Mouse (Mus musculus): ENCODE measurements around the gene Tmem101. TPM values are rescaled to one million over a fixed set of nuclear protein-coding genes. Genes with fewer than 3 reads are reported as not detected.
"Not testable (repeated sequence)": the region's sequence is repeated elsewhere in the genome, so short reads cannot be mapped to it uniquely, and the experiment has no call there.

The Tmem101 gene
- polyA plus RNA-seq, 1 experiment from 2014 or later: 37.9 TPM

DNA sequence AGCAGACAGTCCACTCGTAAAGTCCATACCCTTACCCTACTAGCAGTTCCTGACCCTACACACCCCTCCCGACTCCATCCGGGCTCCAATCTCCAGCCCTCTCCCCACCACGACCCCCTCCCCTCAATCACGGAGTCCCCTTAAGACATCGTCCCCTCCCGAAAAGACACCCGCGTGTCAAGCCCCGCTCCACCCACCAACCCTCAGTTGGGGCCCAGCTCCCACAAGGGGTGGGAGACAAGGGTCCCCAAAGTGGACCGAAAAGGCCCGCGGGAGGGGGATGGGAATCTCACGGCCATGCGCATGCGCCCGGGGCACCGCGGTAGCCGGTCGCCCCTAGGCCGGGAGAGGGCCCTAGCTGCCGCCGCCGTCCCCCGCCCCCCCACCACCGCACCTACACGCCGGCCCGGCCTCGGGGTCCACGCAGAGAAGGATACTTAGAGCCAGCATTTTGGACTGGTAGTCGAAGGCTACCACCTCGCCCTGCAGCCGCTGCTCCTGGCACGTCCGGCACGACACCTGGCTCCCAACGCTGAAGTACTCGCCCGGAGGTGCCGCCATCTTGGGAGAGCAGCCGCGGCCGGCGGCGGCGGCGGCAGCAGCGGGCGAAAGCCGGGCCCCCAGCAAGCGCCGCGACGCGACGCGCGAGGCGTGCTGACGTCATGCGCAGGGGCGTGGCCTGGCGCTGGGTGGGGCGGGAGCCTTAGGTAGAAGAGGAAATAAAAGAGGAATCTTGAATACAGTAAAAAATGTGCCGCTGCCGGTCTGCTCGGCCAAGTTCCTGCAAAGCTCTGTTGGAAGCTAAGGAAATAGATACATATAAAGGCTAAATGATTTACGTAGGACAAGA lies 28.7 kb upstream of the Tmem101 start, which contains the start of gene Lsm12:
Gene Lsm12, minus strand, starts transcription at position 651 of the 850 bp plus-strand sequence.
- H3K27ac ChIP-seq: peak within 1 kb of the TSS; percentile 97
- no peaks in the 10 kb centered on the region for H3K27me3 ChIP-seq
- peak within 1 kb of the TSS; percentile 61 for H3K4me2 ChIP-seq (replicated peaks)
- peaks cover 14% of the 10 kb centered on the region for H3K4me1 ChIP-seq
- no peaks in the 10 kb centered on the region for H3K9me3 ChIP-seq (replicated peaks)
- peaks cover 14% of the 10 kb centered on the region for H3K36me3 ChIP-seq
- H3K4me3 ChIP-seq: peak within 1 kb of the TSS; percentile 88
- under 1% methylated on average over 70 of the region's 70 CpGs for WGBS
- ATAC-seq (ENCODE audit: low FRiP score): peak; percentile 87
- peak within 1 kb of the TSS; percentile 94 for H3K9ac ChIP-seq

DNA sequence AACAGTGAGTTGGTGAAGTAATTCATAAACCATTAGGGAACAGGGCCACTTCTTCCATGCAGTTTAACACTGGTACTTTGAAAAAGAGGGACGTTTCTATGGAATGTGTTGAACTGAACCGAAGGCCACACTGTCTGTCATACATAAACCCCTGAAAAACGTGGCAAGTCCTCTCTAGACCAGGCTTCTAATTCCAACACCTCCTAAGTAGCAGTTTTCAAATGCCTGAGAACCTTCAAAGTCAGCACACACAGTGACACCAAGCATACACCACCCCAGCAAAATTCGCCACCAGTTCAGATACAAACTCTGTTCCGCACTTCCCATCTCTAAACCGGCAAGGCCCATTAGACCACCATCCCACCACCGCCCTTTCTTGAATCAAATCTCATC lies 28.0 kb upstream of the Tmem101 start:
- Histone ChIP-seq H3K36me3 (peaks cover 18% of the 10 kb centered on the region), H3K4me2 (replicated peaks) (peak overlapping the region; percentile 61), H3K4me3 (peak overlapping the region; percentile 88), H3K9me3 (replicated peaks) (no peaks in the 10 kb centered on the region), H3K4me1 (peaks cover 12% of the 10 kb centered on the region), H3K27me3 (no peaks in the 10 kb centered on the region), H3K9ac (peak overlapping the region; percentile 94), H3K27ac (peak overlapping the region; percentile 97)
- ATAC-seq (ENCODE audit: low FRiP score): no peak
- 7% methylated on average over 7 of the region's 7 CpGs for WGBS

DNA sequence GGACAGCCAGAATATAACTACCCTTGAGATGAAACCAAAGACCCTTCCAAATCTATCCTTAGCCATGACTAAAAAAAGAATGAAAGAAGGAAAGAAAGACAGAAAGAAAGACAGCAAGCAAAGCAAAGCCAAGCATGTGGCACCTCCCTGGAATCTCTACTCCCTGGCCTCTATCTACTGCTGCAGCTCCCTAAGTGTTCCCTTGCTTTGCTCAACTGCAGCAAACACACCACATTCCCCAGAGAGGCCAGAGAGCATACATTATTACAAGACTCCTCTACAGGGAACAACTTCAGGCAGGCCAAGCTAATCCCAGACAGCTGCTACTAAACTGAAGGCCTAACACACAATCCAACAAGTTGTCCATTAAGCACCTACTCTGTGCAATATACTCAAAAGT lies 23.6 kb upstream of the Tmem101 start:
- ATAC-seq (ENCODE audit: low FRiP score): no peak
- H3K9ac ChIP-seq: no peak overlapping the region
- H3K4me2 ChIP-seq (replicated peaks): no peak overlapping the region
- H3K4me3 ChIP-seq: no peak overlapping the region
- H3K27me3 ChIP-seq: no peaks in the 10 kb centered on the region
- peaks cover 10% of the 10 kb centered on the region for H3K4me1 ChIP-seq
- H3K27ac ChIP-seq: no peak overlapping the region
- H3K9me3 ChIP-seq (replicated peaks): no peaks in the 10 kb centered on the region
- peaks cover 53% of the 10 kb centered on the region for H3K36me3 ChIP-seq

DNA sequence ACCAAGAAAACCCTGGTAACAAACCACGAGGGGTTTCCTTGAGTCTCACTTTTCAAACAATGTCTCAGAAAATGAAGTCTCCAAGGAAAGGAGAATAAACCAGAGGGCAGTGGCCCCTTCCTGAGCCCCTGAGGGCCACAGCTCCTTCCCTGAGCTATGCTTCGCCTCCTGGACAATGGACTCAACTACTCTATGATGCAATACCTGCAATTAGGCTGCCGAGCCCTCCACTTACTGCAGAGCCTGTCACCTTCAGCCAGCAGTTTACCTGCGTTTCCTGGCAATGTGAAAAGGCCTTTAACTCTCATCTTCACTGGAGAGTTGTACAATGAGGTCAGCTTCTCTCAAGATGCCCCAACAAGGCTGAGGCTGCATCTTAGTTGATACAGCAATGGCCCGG lies 12.5 kb upstream of the Tmem101 start:
- ATAC-seq (ENCODE audit: low FRiP score): no peak
- Histone ChIP-seq H3K4me3 (no peak overlapping the region), H3K4me1 (no peaks in the 10 kb centered on the region), H3K9ac (no peak overlapping the region), H3K4me2 (replicated peaks) (no peak overlapping the region), H3K27me3 (no peaks in the 10 kb centered on the region), H3K9me3 (replicated peaks) (no peaks in the 10 kb centered on the region), H3K27ac (no peak overlapping the region), H3K36me3 (peaks cover 58% of the 10 kb centered on the region)
- WGBS: 92% methylated on average over 5 of the region's 5 CpGs

DNA sequence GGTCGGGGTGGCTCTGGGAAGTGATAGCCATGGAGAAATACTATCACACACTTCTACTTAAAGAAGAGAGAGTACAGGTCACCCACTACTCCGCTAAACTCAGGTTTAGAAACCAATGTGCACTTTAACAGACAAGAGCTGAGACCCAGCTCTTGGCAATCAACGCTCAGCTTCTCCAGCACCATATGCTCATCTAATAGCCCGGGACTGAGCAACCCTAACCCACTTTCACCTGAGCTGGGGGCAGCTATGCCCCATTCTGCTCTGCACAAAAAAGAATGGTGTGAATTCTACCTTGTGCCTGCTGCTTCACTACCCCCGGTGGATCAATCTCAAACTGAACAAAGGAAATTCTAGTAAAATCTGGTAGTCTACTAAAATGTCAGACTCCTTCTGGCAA lies 11.3 kb upstream of the Tmem101 start:
- Histone ChIP-seq H3K4me3 (no peak overlapping the region), H3K9ac (no peak overlapping the region), H3K4me1 (no peaks in the 10 kb centered on the region), H3K27ac (no peak overlapping the region), H3K27me3 (no peaks in the 10 kb centered on the region), H3K4me2 (replicated peaks) (no peak overlapping the region), H3K9me3 (replicated peaks) (no peaks in the 10 kb centered on the region), H3K36me3 (peaks cover 67% of the 10 kb centered on the region)
- whole genome bisulfite sequencing: 96% methylated on average over 5 of the region's 5 CpGs
- no peak for ATAC-seq (ENCODE audit: low FRiP score)

DNA sequence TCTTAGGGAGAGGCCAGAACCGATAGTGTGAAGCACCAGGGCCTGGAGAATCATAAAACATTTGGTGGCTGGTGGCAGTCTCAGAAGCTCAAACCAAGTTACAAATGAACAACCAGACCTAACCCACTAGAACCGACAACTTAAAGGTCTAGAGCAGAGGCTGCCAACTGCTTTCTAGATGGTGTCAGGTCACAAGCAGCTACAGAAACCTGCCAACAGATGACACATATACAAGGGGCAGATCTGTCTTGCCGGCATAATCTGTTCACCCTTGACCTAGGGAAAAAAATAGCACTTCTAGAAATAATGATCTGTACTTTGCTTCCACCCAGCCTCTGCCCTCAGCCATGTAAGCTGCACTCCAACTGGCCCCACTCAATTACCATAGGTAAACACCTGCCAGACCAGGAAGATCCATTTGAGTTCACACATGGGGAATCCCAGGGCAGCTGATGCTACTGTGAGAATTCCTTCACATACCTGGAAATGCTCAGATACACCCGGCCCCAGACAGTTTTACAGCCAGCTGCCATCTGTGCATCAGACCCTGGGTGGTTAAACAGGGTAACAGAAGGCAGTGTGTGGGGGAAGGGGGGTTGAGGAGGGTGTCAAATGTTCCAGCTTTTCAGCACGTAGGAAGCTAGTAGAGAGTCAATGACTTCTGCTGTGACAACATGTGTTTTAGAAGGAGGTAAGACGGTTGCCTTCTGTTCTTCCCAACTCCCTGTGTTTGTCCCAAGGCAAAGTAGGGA lies 9.9 kb upstream of the Tmem101 start:
- no peaks in the 10 kb centered on the region for H3K4me1 ChIP-seq
- H3K4me3 ChIP-seq: no peak overlapping the region
- 78% methylated on average over 6 of the region's 6 CpGs for WGBS
- no peak overlapping the region for H3K9ac ChIP-seq
- ATAC-seq (ENCODE audit: low FRiP score): no peak
- H3K27me3 ChIP-seq: no peaks in the 10 kb centered on the region
- H3K4me2 ChIP-seq (replicated peaks): no peak overlapping the region
- H3K36me3 ChIP-seq: peaks cover 76% of the 10 kb centered on the region
- no peaks in the 10 kb centered on the region for H3K9me3 ChIP-seq (replicated peaks)
- H3K27ac ChIP-seq: no peak overlapping the region

DNA sequence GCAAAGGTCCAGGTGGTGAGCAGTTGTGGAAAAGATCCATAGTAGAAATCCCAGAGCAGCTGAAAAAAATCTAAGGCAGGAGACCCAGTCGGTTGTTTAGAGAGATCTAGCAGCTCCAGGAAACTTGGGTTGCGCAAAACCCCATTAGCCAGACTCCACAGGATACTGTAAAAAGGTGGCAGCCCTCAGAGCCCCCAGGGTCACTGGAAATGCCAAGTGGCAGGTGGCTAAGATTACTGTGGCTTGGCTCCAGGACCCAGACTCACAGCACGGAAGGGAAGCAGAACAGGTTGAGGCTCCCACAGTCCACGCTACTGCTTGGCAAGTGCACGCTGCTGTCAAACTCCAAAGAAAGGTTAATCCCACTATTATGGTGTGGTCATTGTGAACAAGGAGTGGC lies 3.6 kb upstream of the Tmem101 start:
- no peak for ATAC-seq (ENCODE audit: low FRiP score)
- H3K27me3 ChIP-seq: no peaks in the 10 kb centered on the region
- H3K9ac ChIP-seq: no peak overlapping the region
- no peaks in the 10 kb centered on the region for H3K9me3 ChIP-seq (replicated peaks)
- no peak overlapping the region for H3K4me3 ChIP-seq
- peaks cover 9% of the 10 kb centered on the region for H3K4me1 ChIP-seq
- peaks cover 34% of the 10 kb centered on the region for H3K36me3 ChIP-seq
- no peak overlapping the region for H3K4me2 ChIP-seq (replicated peaks)
- no peak overlapping the region for H3K27ac ChIP-seq
- WGBS: 87% methylated on average over 5 of the region's 5 CpGs

DNA sequence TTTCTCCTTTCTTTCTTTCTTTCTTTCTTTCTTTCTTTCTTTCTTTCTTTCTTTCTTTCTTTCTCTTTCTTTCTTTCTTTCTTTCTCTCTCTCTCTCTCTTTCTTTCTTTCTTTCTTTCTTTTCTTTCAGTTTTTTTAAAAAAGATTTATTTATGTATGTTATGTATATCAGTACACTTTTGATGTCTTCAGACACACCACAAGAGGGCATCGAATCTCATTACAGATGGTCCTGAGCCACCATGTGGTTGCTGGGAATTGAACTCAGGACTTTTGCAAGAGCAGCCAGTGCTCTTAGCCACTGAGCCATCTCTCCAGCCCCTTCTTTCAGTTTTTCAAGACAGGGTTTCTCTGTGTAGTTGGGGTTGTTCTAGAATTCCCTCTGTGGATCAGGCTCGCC lies 1.8 kb upstream of the Tmem101 start:
- not testable (repeated sequence) for H3K27me3 ChIP-seq; H3K4me3 ChIP-seq; H3K9me3 ChIP-seq (replicated peaks); H3K9ac ChIP-seq; H3K4me1 ChIP-seq; H3K27ac ChIP-seq; ATAC-seq (ENCODE audit: low FRiP score); H3K4me2 ChIP-seq (replicated peaks)
- 83% methylated on average over 2 of the region's 2 CpGs for WGBS
- H3K36me3 ChIP-seq: peaks cover 31% of the 10 kb centered on the region

DNA sequence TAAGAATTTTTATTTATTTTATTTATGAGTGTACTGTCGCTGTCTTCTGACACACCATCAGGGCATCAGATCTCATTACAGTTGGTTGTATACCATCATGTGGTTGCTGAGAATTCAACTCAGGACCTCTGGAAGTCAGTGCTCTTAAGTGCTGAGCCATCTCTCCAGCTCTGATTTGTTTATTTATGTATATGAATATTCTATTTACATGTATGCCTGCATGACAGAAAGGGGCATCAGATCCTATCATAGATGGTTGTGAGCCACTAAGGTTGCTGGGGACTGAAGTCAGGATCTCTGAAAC lies 534 bp upstream of the Tmem101 start:
- ATAC-seq (ENCODE audit: low FRiP score): peak; percentile 24; the same call in 1 of the 2 replicates
- H3K27me3 ChIP-seq: no peaks in the 10 kb centered on the region
- 3% methylated on average over 1 of the region's 1 CpGs for WGBS
- no peak overlapping the region for H3K9ac ChIP-seq
- no peak overlapping the region for H3K4me3 ChIP-seq
- H3K4me1 ChIP-seq: peaks cover 9% of the 10 kb centered on the region
- no peaks in the 10 kb centered on the region for H3K9me3 ChIP-seq (replicated peaks)
- H3K36me3 ChIP-seq: peaks cover 26% of the 10 kb centered on the region; the same call in 1 of the 2 replicates
- H3K4me2 ChIP-seq (replicated peaks): no peak overlapping the region
- H3K27ac ChIP-seq: no peak overlapping the region

DNA sequence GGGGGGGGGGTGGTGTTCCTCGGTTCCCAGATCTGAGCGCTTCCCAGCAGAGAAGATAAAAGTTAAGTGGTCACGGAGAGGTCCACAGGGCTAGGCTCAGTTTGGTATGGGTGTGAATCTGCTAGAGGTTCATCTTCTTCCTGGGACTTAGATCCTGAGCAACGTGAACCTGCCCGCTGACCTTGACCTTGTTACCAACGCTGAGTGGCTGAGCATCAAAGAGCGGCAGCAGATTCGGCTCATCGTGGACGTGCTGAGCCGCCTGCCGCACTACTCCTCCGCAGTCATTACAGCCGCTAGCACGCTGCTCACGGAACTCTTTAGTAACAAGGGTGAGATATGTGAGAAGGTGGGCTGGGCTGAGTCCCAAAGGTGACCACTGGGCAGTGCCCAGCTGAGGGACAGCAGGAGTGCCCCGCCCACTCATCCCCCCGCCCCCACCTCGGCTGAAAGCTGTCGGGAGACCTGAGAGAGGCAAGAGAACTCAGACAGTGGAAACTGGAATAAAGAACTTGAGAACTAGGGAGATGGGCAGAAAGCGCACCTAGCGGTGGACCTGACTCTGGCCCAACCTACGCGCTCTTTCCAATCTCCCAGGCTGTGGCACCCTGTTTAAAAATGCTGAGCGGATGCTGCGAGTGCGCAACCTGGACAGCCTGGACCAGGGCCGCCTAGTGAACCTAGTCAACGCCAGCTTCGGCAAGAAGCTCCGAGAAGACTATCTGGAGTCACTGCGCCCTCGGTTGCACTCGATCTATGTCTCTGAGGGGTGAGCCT lies 8.8 kb downstream of the Tmem101 start:
- Histone ChIP-seq H3K4me2 (replicated peaks) (peak overlapping the region; percentile 15; the same call in 1 of the 2 replicates), H3K4me3 (0 out of 2 replicates have a peak overlapping the region, but pooled peaks have one; percentile 7), H3K4me1 (peaks cover 19% of the 10 kb centered on the region), H3K27ac (no peak overlapping the region), H3K9ac (no peak overlapping the region), H3K36me3 (no peaks in the 10 kb centered on the region), H3K9me3 (replicated peaks) (no peaks in the 10 kb centered on the region), H3K27me3 (peaks cover 75% of the 10 kb centered on the region)
- WGBS: 16% methylated on average over 34 of the region's 34 CpGs
- ATAC-seq (ENCODE audit: low FRiP score): no peak

DNA sequence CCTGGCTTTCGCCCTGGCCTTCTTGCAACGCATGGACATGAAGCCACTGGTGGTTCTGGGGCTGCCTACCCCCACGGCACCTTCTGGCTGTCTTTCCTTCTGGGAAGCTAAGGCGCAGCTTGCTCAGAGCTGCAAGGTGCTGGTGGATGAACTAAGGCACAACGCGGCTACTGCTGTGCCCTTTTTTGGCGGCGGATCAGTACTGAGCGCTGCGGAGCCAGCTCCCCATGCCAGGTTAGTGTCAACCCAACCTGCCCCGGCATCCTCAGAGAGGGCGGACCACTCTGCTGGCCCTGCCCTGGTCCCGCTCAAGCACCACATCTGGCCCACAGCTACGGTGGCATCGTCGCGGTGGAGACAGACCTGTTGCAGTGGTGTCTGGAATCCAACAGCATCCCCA lies 9.7 kb downstream of the Tmem101 start:
- no peak overlapping the region for H3K27ac ChIP-seq
- no peaks in the 10 kb centered on the region for H3K36me3 ChIP-seq
- H3K9me3 ChIP-seq (replicated peaks): no peaks in the 10 kb centered on the region
- WGBS: 10% methylated on average over 17 of the region's 17 CpGs
- H3K4me1 ChIP-seq: peaks cover 19% of the 10 kb centered on the region
- ATAC-seq (ENCODE audit: low FRiP score): no peak
- H3K27me3 ChIP-seq: peaks cover 79% of the 10 kb centered on the region
- H3K9ac ChIP-seq: no peak overlapping the region
- 0 out of 2 replicates have a peak overlapping the region, but pooled peaks have one; percentile 28 for H3K4me3 ChIP-seq
- H3K4me2 ChIP-seq (replicated peaks): no peak overlapping the region

DNA sequence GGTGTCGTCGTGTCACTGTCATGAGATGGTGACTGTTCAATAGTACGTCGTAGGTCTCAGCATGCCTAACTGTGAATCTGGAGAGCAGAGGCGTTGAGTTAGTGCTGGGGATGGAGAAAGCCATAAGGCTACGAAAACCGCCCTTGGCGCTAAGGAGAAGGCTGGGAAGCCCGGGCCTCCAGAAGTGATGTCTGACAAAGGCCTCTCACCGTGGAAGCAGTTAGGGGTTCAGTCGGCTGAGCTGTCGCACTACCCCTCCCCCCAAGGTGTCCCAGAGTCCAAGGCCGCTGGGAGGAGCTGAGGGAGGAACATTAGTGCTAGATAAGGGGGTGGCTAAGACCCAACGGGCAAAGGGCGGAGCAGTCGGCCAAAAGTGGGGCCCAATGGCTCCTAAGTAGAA lies 10.2 kb downstream of the Tmem101 start:
- peak overlapping the region; percentile 28; the same call in 1 of the 2 replicates for H3K4me3 ChIP-seq
- H3K27me3 ChIP-seq: peaks cover 79% of the 10 kb centered on the region
- no peak for ATAC-seq (ENCODE audit: low FRiP score)
- peaks cover 19% of the 10 kb centered on the region for H3K4me1 ChIP-seq
- H3K9me3 ChIP-seq (replicated peaks): no peaks in the 10 kb centered on the region
- 5% methylated on average over 16 of the region's 16 CpGs for WGBS
- no peak overlapping the region for H3K27ac ChIP-seq
- no peaks in the 10 kb centered on the region for H3K36me3 ChIP-seq
- H3K9ac ChIP-seq: no peak overlapping the region
- peak overlapping the region; percentile 44; the same call in 1 of the 2 replicates for H3K4me2 ChIP-seq (replicated peaks)

All from hindbrain, embryonic 12.5 days (tissue).